Mouse (Mus musculus) liver, adult 2 months (tissue): ENCODE data around the gene Casq1. TPM values are rescaled to one million over a fixed set of nuclear protein-coding genes. Genes with fewer than 3 reads are reported as not detected.

Experiments
- DNase-seq: peaks from one replicate; pipeline ENCODE4 v3.0.0-alpha.2; 2011; ENCODE audit warnings: low read depth, low spot score; ENCODE audit errors: extremely low read depth
- H3K27ac ChIP-seq: fragments of 200-500 bp; replicated peaks from 2 replicates; pipeline ENCODE4 v1.5.1; 2012; ENCODE audit warnings: low read depth, mild to moderate bottlenecking, control low read depth, inconsistent platforms, low read length; ENCODE audit not compliant: insufficient read depth
- H3K27me3 ChIP-seq: fragments of 200-500 bp; 2 replicates; pipeline ENCODE4 v1.6.1; 2012; ENCODE audit warnings: mild to moderate bottlenecking, moderate library complexity, low read length, inconsistent platforms; ENCODE audit not compliant: control insufficient read depth, insufficient read depth
- H3K36me3 ChIP-seq: fragments of 200-500 bp; 2 replicates; pipeline ENCODE4 v1.6.1; 2012; ENCODE audit warnings: low read length, inconsistent platforms; ENCODE audit not compliant: control insufficient read depth, insufficient read depth
- H3K4me1 ChIP-seq: fragments of 200-500 bp; 2 replicates; pipeline ENCODE4 v1.6.1; 2011; ENCODE audit warnings: low read length; ENCODE audit not compliant: control insufficient read depth, insufficient read depth
- H3K4me3 ChIP-seq: fragments of 200-500 bp; 2 replicates; pipeline ENCODE4 v1.5.1; 2011; ENCODE audit warnings: low read depth, mild to moderate bottlenecking, control low read depth, low read length, moderate library complexity; ENCODE audit not compliant: insufficient read depth
- H3K79me2 ChIP-seq: fragments of 200-500 bp; 2 replicates; pipeline ENCODE4 v1.6.1; 2012; ENCODE audit warnings: inconsistent platforms, mild to moderate bottlenecking, low read length, moderate library complexity; ENCODE audit not compliant: control insufficient read depth, insufficient read depth
- H3K9ac ChIP-seq: fragments of 200-500 bp; 2 replicates; pipeline ENCODE4 v1.6.1; 2012; ENCODE audit warnings: low read depth, mild to moderate bottlenecking, control low read depth, inconsistent platforms, low read length
- CTCF ChIP-seq: fragments of 200-500 bp; IDR thresholded peaks from 2 replicates; pipeline ENCODE4 v1.5.1; 2011; ENCODE audit warnings: low read depth, low read length, control low read depth
- POLR2A ChIP-seq: fragments of 200-500 bp; IDR thresholded peaks from 2 replicates; pipeline ENCODE4 v1.6.1; 2011; ENCODE audit warnings: low read length, control low read depth; ENCODE audit not compliant: insufficient read depth; ENCODE audit errors: extremely low read depth
- WGBS: fragments of 180-500 bp; shearing (Covaris S2); methylation state at CpG from one replicate; pipeline ENCODE4 v1.1.7; 2018; 5-methylcytosine and 5-hydroxymethylcytosine counted together
- polyA plus RNA-seq: library from polyadenylated mRNA; depleted of rRNA; stranded (reverse); fragments of >200 nt; gene quantifications from 2 replicates; pipeline ENCODE4 v1.2.3, GENCODE M21; 2012
- total RNA-seq: library from RNA; depleted of rRNA; stranded (reverse); fragments of >200 nt; gene quantifications from 2 replicates; pipeline ENCODE4 v1.2.3, GENCODE M21; 2014

Casq1 gene
- total and polyA plus RNA-seq, 2 experiments = 0.21 to 0.74 TPM

- Histone ChIP-seq H3K4me1 (no peaks in the 10 kb centered on the region), H3K79me2 (no peaks in the 10 kb centered on the region), H3K27ac (no peak overlapping the region), H3K36me3 (no peaks in the 10 kb centered on the region), H3K27me3 (no peaks in the 10 kb centered on the region), H3K4me3 (no peak overlapping the region), H3K9ac (no peak overlapping the region)
- 39% methylated on average over 16 of the region's 16 CpGs for WGBS
- TF ChIP-seq POLR2A (no peak), CTCF (peak; percentile 56)
- no peak for DNase-seq
These were observed 24.0 kb upstream of the Casq1 start for GRCm38 (mm10) chr1:172243547-172244205.

GRCm38 (mm10) chr1:172242401-172242800 lies 22.7 kb upstream of the Casq1 start:
- no peak for TF ChIP-seq CTCF
- no peak for TF ChIP-seq POLR2A
- Histone ChIP-seq H3K36me3 (no peaks in the 10 kb centered on the region), H3K27ac (no peak overlapping the region), H3K4me3 (no peak overlapping the region), H3K79me2 (no peaks in the 10 kb centered on the region), H3K4me1 (no peaks in the 10 kb centered on the region), H3K27me3 (no peaks in the 10 kb centered on the region), H3K9ac (no peak overlapping the region)
- DNase-seq = no peak
- 76% methylated on average over 2 of the region's 2 CpGs for WGBS

- H3K27ac ChIP-seq = no peak overlapping the region
- peak; percentile 13 for DNase-seq
- TF ChIP-seq CTCF = no peak
- TF ChIP-seq POLR2A = no peak
- H3K27me3 ChIP-seq = no peaks in the 10 kb centered on the region
- no peaks in the 10 kb centered on the region for H3K36me3 ChIP-seq
- no peaks in the 10 kb centered on the region for H3K4me1 ChIP-seq
- H3K4me3 ChIP-seq = no peak overlapping the region
- H3K79me2 ChIP-seq = no peaks in the 10 kb centered on the region
- no peak overlapping the region for H3K9ac ChIP-seq
- 80% methylated on average over 6 of the region's 6 CpGs for WGBS
These were observed 21.5 kb upstream of the Casq1 start for GRCm38 (mm10) chr1:172240945-172241708.

GRCm38 (mm10) chr1:172229215-172229614 lies 9.5 kb upstream of the Casq1 start:
- no peak overlapping the region for H3K27ac ChIP-seq
- TF ChIP-seq CTCF = no peak
- no peak for TF ChIP-seq POLR2A
- DNase-seq = peak; percentile 59
- H3K4me1 ChIP-seq = 0 out of 2 replicates have a peak, but pooled peaks cover 1% of the 10 kb centered on the region
- no peaks in the 10 kb centered on the region for H3K36me3 ChIP-seq
- no peaks in the 10 kb centered on the region for H3K27me3 ChIP-seq
- H3K4me3 ChIP-seq = no peak overlapping the region
- H3K79me2 ChIP-seq = no peaks in the 10 kb centered on the region
- WGBS = 30% methylated on average over 1 of the region's 1 CpGs
- H3K9ac ChIP-seq = no peak overlapping the region

- 22% methylated on average over 2 of the region's 2 CpGs for WGBS
- H3K4me1 ChIP-seq = 0 out of 2 replicates have a peak, but pooled peaks cover 1% of the 10 kb centered on the region
- H3K27ac ChIP-seq = no peak overlapping the region
- no peaks in the 10 kb centered on the region for H3K79me2 ChIP-seq
- H3K36me3 ChIP-seq = no peaks in the 10 kb centered on the region
- DNase-seq = peak; percentile 79
- H3K27me3 ChIP-seq = no peaks in the 10 kb centered on the region
- no peak overlapping the region for H3K9ac ChIP-seq
- no peak overlapping the region for H3K4me3 ChIP-seq
- no peak for TF ChIP-seq CTCF
- TF ChIP-seq POLR2A = no peak
These were observed 8.5 kb upstream of the Casq1 start for GRCm38 (mm10) chr1:172228209-172228608.

GRCm38 (mm10) chr1:172221297-172222063 lies 1.8 kb upstream of the Casq1 start:
- Histone ChIP-seq H3K36me3 (no peaks in the 10 kb centered on the region), H3K27me3 (no peaks in the 10 kb centered on the region), H3K4me3 (no peak overlapping the region), H3K27ac (no peak overlapping the region), H3K79me2 (no peaks in the 10 kb centered on the region), H3K9ac (no peak overlapping the region), H3K4me1 (0 out of 2 replicates have a peak, but pooled peaks cover 3% of the 10 kb centered on the region)
- no peak for DNase-seq
- TF ChIP-seq CTCF = no peak
- 79% methylated on average over 11 of the region's 11 CpGs for WGBS
